Mouse (Mus musculus): Measurements from ENCODE around the gene Hcar2. TPM values are rescaled to one million over a fixed set of nuclear protein-coding genes. Genes with fewer than 3 reads are reported as not detected.
A peak's percentile ranks its signal among the peaks of the same experiment; 100 is the strongest.

The Hcar2 gene
- polyA plus RNA-seq, 1 experiment = 0.05 TPM

DNA sequence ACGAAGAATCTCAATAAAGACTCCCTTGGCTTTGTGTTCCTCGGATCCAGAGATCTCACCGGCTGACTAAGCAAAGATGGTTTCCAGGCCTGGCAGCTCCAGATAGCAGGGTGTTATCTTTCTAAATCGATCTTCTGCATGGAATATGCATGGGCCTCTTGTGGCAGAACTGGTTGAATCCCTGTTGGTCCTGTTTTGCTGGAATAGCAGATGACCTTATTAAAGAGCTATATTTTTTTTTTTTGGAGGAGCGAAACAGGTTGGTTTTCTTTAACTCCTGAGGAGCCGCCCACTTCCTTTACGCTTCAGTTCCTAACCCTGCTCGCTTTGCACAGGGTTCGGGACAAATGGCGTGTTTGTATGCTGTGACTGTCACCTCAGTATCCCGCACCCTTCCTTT, 31.1 kb upstream of the Hcar2 start:
- H3K36me3 ChIP-seq (ENCODE audit: control insufficient read depth, insufficient read depth, low read length) = no peaks in the 10 kb centered on the region
- peaks cover 11% of the 10 kb centered on the region for H3K4me1 ChIP-seq (ENCODE audit: control insufficient read depth, insufficient read depth, low read length)
- H3K27ac ChIP-seq (ENCODE audit: control insufficient read depth, insufficient read depth, low read depth, low read length) = no peak overlapping the region
- H3K4me3 ChIP-seq (ENCODE audit: control insufficient read depth, low read depth, low read length) = no peak overlapping the region
- H3K27me3 ChIP-seq (ENCODE audit: control insufficient read depth, insufficient read depth, low read length) = no peaks in the 10 kb centered on the region
- TF ChIP-seq POLR2A (IDR thresholded peaks at IDR 0.05; ENCODE audit: control insufficient read depth, low read depth, low read length) = no peak
- TF ChIP-seq CTCF (IDR thresholded peaks at IDR 0.05; ENCODE audit: control insufficient read depth, insufficient read depth, insufficient replicate concordance, low read depth, low read length) = no peak

DNA sequence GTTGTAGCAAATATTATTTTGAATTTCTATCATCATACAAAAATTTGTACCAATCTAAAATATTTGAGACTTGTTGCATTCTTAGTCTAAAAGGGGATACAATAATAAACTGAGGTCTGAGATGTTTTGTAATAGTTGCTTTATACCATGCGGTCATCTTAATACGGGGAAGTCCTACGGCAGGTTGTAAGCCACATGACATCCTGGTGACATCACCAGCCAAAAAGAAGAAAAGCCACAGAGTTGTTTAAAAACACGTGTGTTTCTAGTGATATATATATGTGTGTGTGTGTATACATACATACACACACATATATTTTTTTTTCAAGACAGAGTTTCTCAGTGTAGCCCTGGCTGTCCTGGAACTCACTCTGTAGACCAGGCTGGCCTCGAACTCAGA, 28.2 kb upstream of the Hcar2 start:
- Histone ChIP-seq H3K4me1 (ENCODE audit: control insufficient read depth, insufficient read depth, low read length) (peaks cover 9% of the 10 kb centered on the region), H3K4me3 (ENCODE audit: control insufficient read depth, low read depth, low read length) (no peak overlapping the region), H3K27ac (ENCODE audit: control insufficient read depth, insufficient read depth, low read depth, low read length) (no peak overlapping the region), H3K27me3 (ENCODE audit: control insufficient read depth, insufficient read depth, low read length) (no peaks in the 10 kb centered on the region), H3K36me3 (ENCODE audit: control insufficient read depth, insufficient read depth, low read length) (no peaks in the 10 kb centered on the region)
- TF ChIP-seq POLR2A (IDR thresholded peaks at IDR 0.05; ENCODE audit: control insufficient read depth, low read depth, low read length) (no peak), CTCF (IDR thresholded peaks at IDR 0.05; ENCODE audit: control insufficient read depth, insufficient read depth, insufficient replicate concordance, low read depth, low read length) (no peak)

DNA sequence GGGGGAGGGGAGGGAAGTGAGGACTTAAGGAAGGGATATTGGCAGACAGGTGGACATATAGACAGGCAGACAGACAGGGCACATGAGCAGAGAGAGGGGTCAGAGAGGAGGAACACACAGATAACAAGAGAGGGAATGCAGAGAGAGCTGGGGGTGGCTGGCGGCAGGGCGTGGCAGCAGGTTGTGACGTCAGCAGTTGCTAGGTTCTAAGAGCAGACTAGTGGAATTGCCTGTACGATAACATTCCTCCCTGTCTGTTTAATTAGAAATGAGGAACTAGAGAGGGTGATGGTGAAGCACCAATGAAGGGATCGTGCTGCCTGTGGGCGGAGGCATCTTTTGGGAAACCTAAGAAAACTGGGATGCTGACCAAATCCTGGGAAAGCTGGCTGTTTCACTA, 26.4 kb upstream of the Hcar2 start:
- Histone ChIP-seq H3K4me1 (ENCODE audit: control insufficient read depth, insufficient read depth, low read length) (peaks cover 4% of the 10 kb centered on the region), H3K4me3 (ENCODE audit: control insufficient read depth, low read depth, low read length) (peak overlapping the region; percentile 32), H3K27me3 (ENCODE audit: control insufficient read depth, insufficient read depth, low read length) (no peaks in the 10 kb centered on the region), H3K36me3 (ENCODE audit: control insufficient read depth, insufficient read depth, low read length) (no peaks in the 10 kb centered on the region), H3K27ac (ENCODE audit: control insufficient read depth, insufficient read depth, low read depth, low read length) (no peak overlapping the region)
- peak; percentile 88; the same call in 1 of the 2 replicates for TF ChIP-seq POLR2A (IDR thresholded peaks at IDR 0.05; ENCODE audit: control insufficient read depth, low read depth, low read length)
- no peak for TF ChIP-seq CTCF (IDR thresholded peaks at IDR 0.05; ENCODE audit: control insufficient read depth, insufficient read depth, insufficient replicate concordance, low read depth, low read length)

DNA sequence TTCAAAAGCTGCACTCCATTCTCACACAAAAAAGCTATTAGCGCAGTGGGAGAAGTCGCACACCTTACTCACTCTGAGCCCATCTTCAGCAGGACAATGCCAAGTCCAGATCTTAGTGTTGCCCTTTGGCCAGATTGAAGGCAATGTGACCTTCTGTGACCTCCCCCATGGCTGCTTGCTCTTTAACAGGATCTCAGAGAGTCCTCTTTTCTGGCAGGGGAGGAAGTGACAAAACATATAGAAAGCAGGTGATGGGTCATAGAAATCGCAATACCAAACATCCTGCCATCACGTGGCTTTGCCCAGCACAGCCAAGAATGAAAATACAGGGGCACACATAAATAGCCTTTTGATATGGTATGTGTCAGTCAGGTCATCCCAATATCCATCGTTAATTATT, 25.7 kb upstream of the Hcar2 start:
- peaks cover 2% of the 10 kb centered on the region for H3K4me1 ChIP-seq (ENCODE audit: control insufficient read depth, insufficient read depth, low read length)
- no peaks in the 10 kb centered on the region for H3K27me3 ChIP-seq (ENCODE audit: control insufficient read depth, insufficient read depth, low read length)
- TF ChIP-seq POLR2A (IDR thresholded peaks at IDR 0.05; ENCODE audit: control insufficient read depth, low read depth, low read length) = no peak
- no peak for TF ChIP-seq CTCF (IDR thresholded peaks at IDR 0.05; ENCODE audit: control insufficient read depth, insufficient read depth, insufficient replicate concordance, low read depth, low read length)
- no peak overlapping the region for H3K27ac ChIP-seq (ENCODE audit: control insufficient read depth, insufficient read depth, low read depth, low read length)
- H3K36me3 ChIP-seq (ENCODE audit: control insufficient read depth, insufficient read depth, low read length) = no peaks in the 10 kb centered on the region
- peak overlapping the region; percentile 68 for H3K4me3 ChIP-seq (ENCODE audit: control insufficient read depth, low read depth, low read length)

DNA sequence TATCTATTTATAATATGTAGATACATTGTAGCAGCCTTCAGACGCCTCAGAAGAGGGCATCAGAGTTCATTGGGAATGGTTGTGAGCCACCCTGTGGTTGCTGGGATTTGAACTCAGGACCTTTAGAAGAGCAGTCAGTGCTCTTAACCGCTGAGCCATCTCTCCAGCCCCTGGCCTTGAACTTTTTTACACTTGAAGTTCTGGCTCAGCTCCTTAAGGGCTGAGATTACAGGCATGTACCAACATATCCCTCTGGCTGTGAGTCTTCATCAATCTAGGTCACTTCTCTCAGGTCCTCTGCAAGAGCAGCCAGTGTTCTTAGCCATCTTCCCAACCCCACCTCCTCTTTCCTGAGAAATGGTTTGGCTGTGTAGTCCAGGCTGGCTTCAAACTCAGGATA, 25.0 kb upstream of the Hcar2 start:
- TF ChIP-seq CTCF (IDR thresholded peaks at IDR 0.05; ENCODE audit: control insufficient read depth, insufficient read depth, insufficient replicate concordance, low read depth, low read length) = no peak
- no peak for TF ChIP-seq POLR2A (IDR thresholded peaks at IDR 0.05; ENCODE audit: control insufficient read depth, low read depth, low read length)
- no peak overlapping the region for H3K27ac ChIP-seq (ENCODE audit: control insufficient read depth, insufficient read depth, low read depth, low read length)
- no peaks in the 10 kb centered on the region for H3K27me3 ChIP-seq (ENCODE audit: control insufficient read depth, insufficient read depth, low read length)
- peak overlapping the region; percentile 68 for H3K4me3 ChIP-seq (ENCODE audit: control insufficient read depth, low read depth, low read length)
- no peaks in the 10 kb centered on the region for H3K36me3 ChIP-seq (ENCODE audit: control insufficient read depth, insufficient read depth, low read length)
- H3K4me1 ChIP-seq (ENCODE audit: control insufficient read depth, insufficient read depth, low read length) = no peaks in the 10 kb centered on the region; the same call in 1 of the 2 replicates

DNA sequence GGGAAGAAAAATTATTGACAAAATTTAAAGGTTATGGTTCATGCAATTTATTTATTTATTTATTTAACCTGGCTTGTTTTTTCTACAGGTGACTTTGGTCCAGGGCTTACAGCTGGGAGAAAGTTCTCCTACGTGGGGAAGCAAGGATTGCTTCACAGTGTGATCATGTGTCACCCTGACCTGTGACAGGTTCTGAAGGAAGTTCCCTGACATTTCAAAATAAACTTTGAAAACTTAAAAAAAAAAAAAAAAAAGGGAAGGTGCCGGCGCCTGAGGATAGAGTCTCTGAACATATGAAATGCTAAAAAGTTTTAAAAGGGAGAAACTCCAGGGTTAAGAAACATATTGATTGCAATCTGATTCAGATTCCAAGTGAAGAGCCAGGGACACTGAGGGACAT, 21.1 kb upstream of the Hcar2 start:
- no peaks in the 10 kb centered on the region for H3K36me3 ChIP-seq (ENCODE audit: control insufficient read depth, insufficient read depth, low read length)
- no peak for TF ChIP-seq CTCF (IDR thresholded peaks at IDR 0.05; ENCODE audit: control insufficient read depth, insufficient read depth, insufficient replicate concordance, low read depth, low read length)
- TF ChIP-seq POLR2A (IDR thresholded peaks at IDR 0.05; ENCODE audit: control insufficient read depth, low read depth, low read length) = no peak
- H3K4me3 ChIP-seq (ENCODE audit: control insufficient read depth, low read depth, low read length) = no peak overlapping the region
- no peaks in the 10 kb centered on the region for H3K4me1 ChIP-seq (ENCODE audit: control insufficient read depth, insufficient read depth, low read length)
- H3K27me3 ChIP-seq (ENCODE audit: control insufficient read depth, insufficient read depth, low read length) = no peaks in the 10 kb centered on the region
- no peak overlapping the region for H3K27ac ChIP-seq (ENCODE audit: control insufficient read depth, insufficient read depth, low read depth, low read length)

DNA sequence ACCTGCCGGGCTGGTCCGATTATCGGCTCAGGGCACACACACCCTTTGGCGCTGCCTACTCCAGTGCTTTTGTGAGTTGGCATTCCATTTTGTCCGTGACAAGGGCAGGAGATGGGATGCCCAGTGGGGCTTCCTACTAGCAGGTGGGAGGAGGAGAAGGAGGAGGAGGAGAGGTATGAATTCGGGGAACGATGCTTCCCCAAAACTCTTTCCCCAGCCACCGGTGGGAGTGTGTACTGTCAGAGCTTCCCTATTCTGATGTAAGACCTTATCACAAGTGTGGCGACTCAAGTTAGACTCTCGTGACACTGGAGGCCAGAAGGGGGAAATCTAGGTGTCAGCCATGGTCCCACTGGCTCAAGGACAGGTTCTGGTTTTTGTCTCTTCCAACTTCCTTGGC, 19.0 kb upstream of the Hcar2 start:
- Histone ChIP-seq H3K36me3 (ENCODE audit: control insufficient read depth, insufficient read depth, low read length) (no peaks in the 10 kb centered on the region), H3K27me3 (ENCODE audit: control insufficient read depth, insufficient read depth, low read length) (no peaks in the 10 kb centered on the region), H3K27ac (ENCODE audit: control insufficient read depth, insufficient read depth, low read depth, low read length) (no peak overlapping the region), H3K4me1 (ENCODE audit: control insufficient read depth, insufficient read depth, low read length) (peaks cover 12% of the 10 kb centered on the region), H3K4me3 (ENCODE audit: control insufficient read depth, low read depth, low read length) (no peak overlapping the region)
- TF ChIP-seq POLR2A (IDR thresholded peaks at IDR 0.05; ENCODE audit: control insufficient read depth, low read depth, low read length) = no peak

DNA sequence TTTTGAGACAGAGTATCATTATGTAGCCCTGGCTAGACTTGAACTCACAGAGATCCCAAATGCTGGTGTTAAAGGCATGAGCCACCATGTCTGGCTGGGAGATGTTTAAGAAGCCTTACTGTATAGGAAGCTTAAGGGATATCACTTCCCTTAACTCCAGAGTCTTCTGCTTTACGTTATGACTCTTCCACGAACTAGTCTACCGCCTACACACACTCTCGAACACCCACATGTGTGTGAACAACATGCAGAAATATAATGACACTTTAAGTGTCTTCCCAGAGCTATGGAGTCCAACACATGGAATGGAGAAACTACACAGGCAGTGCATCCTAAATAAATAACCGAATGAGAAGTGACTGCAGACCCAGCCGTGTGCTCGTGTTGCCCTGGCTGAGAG, 18.6 kb upstream of the Hcar2 start:
- H3K4me3 ChIP-seq (ENCODE audit: control insufficient read depth, low read depth, low read length) = no peak overlapping the region
- H3K36me3 ChIP-seq (ENCODE audit: control insufficient read depth, insufficient read depth, low read length) = no peaks in the 10 kb centered on the region
- no peaks in the 10 kb centered on the region for H3K27me3 ChIP-seq (ENCODE audit: control insufficient read depth, insufficient read depth, low read length)
- peaks cover 12% of the 10 kb centered on the region for H3K4me1 ChIP-seq (ENCODE audit: control insufficient read depth, insufficient read depth, low read length)
- no peak overlapping the region for H3K27ac ChIP-seq (ENCODE audit: control insufficient read depth, insufficient read depth, low read depth, low read length)
- TF ChIP-seq POLR2A (IDR thresholded peaks at IDR 0.05; ENCODE audit: control insufficient read depth, low read depth, low read length) = no peak
- no peak for TF ChIP-seq CTCF (IDR thresholded peaks at IDR 0.05; ENCODE audit: control insufficient read depth, insufficient read depth, insufficient replicate concordance, low read depth, low read length)
